Mouse (Mus musculus) right cerebral cortex, postnatal 10 days (tissue): ENCODE measurements around the gene Lgsn.
A peak's percentile ranks its signal among the peaks of the same experiment; 100 is the strongest.

Experiments used
- DNase-seq, 2 experiments: peaks; one replicate each; pipeline ENCODE4 v3.0.0; 2021; ENCODE audit warnings: low spot score in 2 of 2

The Lgsn gene

DNA sequence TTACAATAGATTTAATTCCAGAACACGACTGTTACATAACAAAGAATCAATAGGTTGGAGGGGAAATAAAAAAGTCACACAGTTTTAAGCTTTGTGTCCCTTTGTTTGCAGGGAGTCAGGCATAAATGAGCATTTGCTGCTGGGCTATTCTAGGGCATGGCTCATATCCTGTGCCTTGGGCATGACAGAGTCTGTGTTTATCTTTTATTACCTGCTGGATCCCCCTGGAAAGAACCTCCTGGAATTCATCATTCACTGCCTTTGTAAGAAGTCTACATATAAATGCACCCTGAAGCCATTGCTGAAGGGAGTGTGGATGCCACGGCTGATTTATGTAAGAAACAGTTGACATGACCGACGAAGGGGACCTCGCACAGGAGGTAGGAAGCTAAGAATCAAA, at the start of gene Lgsn:
TSS of gene Lgsn (plus strand) at position 301 of the 400 bp plus-strand sequence.
- DNase-seq, result no peak

DNA sequence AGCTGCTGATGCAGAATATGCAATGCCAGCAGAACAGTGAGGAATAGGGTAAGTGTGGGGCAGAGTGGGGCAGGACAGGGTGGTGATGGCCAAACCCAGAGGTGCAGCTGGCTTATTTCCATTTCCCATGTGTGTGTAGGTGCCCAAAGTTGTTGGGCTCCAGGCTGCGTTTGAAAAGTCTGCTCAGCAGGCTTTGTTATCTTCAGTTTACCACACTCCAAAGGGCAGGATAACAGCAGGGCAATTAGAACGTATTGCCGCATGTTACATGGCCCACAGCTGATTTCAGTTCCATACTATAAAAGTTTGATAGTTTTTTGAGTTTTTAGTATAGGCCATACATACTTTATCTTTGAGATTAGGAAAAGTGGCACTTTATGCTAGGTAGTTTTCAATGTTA, 37.8 kb upstream of the Lgsn start:
- no peak for DNase-seq

DNA sequence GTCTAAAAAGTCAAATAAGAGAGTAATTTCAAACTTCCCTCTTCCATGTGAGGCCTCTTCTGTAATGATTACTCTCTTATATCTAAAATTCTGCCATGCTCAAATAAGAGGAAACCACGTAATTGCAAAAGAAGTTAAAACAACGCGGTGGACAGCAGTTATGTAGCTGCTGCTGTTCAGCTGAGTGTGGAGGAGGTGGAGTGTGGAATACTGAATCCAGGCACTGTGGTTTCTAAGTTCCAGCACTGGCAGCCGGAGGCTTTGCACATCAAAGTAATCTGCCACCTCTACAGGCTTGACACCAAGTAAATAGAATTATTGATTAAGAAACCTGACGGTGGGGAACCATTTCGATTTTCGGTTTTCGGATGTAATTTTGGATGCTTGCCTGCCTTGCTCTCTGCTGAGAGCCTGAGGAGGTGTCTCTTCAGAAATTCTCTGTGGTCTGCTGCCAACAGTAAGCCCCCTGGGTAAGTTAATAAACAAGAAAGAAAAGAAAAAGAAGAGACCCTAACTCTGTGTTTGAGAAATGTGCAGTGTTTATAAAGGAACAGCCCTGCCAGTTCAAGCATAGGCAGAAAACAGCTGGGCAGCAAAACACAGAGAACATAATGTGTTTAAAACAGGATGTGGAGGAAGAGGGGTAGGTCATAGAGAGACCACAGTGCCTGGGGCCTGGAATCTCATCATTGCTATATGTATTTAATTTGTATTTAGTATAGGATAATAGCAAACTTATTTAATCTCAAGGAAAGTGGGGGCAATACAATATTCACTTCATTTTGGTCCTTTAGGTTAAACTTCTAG, 33.7 kb upstream of the Lgsn start:
- no peak for DNase-seq

- DNase-seq, result no peak
These were observed 32.6 kb upstream of the Lgsn start for GRCm38 (mm10) chr1:31143571-31143970.

DNA sequence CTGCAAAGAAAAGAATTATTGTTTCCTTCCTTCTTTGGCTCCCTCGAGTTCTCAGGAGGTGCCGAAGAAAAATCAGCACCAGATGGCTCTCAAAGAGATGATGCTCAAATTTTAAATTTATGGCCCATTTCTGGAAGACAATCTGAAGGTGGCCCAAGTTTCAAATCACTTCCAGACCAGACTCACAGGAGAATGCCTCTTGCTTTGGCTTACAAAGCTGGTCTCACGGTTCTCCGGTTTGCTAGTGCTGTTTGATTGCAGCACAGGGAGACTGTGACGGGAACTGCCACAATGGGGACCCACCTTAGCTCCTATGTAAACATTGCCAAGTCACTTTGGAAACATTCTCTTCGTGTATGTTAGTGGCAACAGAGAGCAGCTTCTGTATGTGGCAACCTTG, 26.5 kb upstream of the Lgsn start:
- no peak for DNase-seq

- DNase-seq, result no peak
These were observed 25.7 kb upstream of the Lgsn start for GRCm38 (mm10) chr1:31150546-31150945.

GRCm38 (mm10) chr1:31152799-31153426, 23.3 kb upstream of the Lgsn start:
- no peak for DNase-seq

DNA sequence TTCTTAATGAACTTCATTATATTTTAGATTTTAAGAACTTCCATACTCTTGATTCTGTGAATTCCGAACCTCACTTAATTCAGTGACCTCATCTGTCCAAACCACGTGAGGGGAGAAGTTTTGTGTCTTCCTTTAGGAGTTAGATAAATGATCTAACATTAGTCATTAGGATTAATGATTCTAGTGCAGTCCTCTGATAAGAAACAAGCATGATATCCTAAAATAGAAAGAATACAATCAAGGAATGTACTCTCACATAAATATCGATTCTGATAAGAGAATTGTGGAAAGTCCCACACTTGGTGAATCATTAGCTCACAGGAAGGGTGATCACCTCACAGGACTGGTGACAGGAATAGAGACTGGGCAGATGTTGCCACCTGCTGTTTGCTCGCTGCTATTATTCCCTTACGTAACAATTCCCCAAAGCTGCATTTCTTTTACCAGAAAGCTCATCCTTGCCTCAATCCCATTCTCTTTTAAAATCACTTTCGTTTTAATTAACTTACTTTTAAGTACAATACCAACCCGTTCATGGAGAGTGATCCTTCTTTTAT, 22.3 kb upstream of the Lgsn start:
- DNase-seq, result peak; percentile 55 to 63

DNA sequence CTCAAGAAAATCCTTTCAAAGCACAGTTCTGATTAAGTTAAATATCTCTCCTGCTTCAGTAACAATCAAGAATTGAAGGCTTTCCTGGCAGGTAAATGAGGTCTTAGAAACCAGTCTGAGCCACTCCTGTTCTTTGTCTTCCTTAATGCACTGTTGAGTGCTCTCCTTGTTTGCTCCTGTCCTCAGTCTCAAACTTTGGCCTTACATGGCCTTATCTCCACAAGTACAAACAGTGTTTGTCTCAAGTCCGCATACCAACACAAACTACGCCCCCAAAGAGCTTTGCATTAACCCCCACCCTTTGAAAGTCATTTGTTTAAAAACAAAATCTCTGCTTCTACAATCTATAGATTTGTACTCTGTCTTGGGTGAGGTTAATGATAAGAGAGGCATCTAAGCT, 20.0 kb upstream of the Lgsn start:
- DNase-seq, result no peak

DNA sequence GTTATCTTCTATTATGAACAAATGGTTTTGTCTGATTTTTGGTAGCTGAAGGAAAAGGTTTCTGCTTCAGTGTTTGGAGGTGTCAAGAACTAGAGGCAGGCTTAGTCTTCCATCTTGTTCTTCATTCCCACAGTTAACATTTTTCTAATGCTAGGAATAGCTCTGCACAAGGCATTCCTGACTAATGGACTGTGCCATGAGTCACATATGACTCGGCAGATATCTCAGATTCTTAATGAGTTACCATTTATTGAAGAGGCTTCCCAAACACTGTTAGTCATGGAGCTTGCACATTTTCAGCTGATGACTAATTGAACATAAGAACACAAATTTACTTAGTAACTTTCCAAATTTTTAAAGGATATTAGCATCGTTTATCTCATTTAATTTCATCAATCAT, 19.3 kb upstream of the Lgsn start:
- no peak for DNase-seq

GRCm38 (mm10) chr1:31164527-31165189, 11.5 kb upstream of the Lgsn start:
- no peak for DNase-seq

- no peak for DNase-seq
These were observed 10.7 kb upstream of the Lgsn start for GRCm38 (mm10) chr1:31165326-31166121.

DNA sequence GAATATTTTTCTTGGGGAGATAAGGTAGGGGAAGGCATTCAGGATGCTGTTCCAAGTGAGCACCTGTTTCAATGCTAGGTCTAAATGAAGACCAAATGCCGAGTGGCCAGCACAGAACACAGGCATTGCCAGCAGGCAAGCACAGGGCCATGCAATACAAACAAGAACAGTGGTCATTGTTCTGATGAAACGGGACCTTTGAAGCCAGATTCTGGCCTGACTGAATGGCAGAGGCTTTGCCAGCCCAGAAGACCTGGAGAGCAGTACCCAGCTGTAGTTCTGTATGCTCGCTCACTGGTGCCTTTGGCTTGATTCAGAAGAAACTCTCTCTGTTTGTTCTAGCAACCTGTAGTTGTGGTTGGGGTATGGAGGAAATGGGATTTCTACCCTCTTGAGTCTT, 800 bp upstream of the Lgsn start:
- DNase-seq, result no peak

DNA sequence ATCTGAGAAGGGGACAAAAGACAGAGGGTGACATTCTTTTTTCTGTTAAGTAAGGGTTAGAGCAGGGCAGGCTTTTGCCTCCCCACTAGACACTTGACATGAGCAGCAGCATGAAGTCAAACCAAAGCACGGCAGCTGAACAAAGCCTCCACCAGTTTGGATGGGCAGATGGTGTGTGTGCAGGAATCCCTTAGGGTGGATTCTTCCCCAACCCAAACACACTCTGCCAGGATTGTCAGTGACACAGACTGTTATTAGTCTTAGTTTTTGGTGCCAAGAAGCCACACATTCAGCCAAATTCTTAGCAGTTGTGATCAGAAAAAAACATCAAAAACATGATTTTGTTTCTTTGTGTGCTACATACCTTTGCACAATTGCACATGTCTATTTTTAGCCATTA, 2.1 kb downstream of the Lgsn start:
- DNase-seq, result peak; percentile 36

GRCm38 (mm10) chr1:31190237-31190866, 14.2 kb downstream of the Lgsn start:
- no peak for DNase-seq

DNA sequence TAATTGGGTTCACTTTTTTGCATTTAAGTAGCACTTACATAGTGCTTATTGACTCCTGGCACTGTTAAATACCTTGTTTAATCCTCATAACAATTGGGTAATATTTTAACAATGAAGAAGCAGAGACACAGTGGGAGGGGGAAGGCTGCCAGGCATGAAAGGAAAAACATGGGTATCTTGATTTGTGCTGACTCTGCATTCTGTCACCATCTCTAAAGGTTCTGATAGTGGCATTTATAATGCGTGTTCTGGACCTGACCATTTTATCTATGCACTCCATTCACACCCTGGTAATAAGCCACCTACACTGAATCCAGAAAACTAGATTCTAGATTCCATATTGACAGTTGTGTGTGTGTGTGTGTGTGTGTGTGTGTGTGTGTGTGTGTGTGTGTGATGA, 19.4 kb downstream of the Lgsn start:
- DNase-seq, result no peak

DNA sequence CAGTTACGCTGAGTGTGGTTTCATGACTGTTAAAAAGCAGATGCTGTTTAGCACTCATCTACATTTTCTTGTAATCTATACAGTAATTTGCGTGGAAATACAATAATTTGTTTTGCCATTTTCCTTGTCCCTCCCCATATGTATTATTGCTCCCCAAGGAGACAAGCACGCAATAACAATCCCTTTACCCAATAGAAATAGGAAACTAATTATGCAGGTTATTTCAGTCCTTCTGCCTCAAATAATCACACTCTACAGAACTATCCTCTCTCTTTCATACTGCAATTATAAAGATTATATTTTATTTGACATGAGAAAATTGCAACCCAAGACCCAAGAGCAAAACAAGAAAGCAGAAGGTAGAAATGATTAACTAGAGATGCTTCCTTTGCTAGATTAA, 20.8 kb downstream of the Lgsn start:
- DNase-seq, result no peak

GRCm38 (mm10) chr1:31203771-31204170, 27.6 kb downstream of the Lgsn start:
- DNase-seq, result no peak

GRCm38 (mm10) chr1:31205346-31205745, 29.1 kb downstream of the Lgsn start:
- no peak for DNase-seq

DNA sequence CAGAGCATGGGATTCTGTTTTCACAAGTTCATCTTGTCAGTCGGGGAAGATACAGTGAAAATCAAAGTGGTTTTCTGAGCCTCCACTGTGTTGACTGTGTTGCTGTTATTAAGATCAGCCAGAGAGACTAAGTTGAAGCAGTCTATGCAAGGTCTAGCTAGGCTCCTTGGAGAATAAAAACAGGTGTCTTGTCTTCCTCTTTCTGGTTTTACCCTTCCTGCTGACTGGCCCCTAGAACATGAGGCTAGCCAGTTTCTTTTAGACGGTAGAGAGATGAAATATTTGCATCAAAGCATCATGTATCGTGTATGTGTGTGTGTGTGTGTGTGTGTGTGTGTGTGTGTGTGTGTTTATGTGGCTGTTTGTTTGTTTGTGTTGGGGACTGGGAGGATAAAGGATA, 29.6 kb downstream of the Lgsn start:
- DNase-seq, result no peak

GRCm38 (mm10) chr1:31210144-31210543, 33.9 kb downstream of the Lgsn start:
- DNase-seq, result peak; percentile 75 to 81
